9 mouse cellular contexts compared by ENCODE assay signal in the genomic region with DNA sequence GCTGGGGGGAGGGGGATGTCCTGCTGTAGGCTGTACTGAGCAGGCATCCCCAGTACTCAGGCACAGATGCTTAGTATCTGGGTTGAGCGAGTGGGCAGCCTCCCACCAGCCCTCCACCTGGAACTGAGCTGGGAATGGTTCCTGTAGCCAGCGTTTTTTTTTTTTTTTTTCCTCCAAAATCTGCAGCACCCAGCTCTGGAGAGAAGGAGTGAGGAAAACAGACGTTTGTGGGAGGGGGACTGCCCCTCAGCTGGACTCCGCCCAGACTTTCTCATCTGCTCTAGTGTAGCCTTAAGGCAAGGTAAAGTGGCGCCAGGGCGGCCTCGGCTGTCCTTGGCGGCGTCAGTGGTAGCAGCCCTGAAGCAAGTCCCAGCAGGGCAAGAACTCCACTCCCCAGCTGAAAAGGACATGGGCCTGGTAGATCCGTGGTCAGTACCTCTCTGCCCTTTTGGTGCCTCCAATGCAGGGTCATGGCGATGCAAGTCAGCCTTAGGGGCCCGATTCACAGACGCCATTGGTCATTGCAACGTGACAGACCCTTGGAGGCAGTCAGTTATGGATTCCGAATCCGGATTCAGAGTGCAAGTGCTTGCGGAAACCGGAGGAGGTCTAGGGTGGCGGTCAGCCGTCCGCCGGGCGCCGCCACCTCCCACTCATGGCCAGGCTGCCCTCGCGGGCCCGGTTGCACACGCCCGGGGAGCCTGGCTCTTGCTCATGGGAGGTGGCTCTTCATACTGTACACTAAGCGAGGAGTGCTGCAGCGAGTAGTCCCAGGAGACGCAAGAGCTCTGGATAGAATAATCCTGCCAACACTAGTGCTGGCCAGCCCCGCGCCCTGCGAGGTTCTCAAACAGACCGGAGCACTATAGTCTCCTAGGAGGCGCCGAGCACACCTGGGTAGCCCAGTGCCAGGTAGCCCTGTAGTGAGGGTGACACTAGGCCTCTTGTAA. TPM values are rescaled to one million over a fixed set of nuclear protein-coding genes. Genes with fewer than 3 reads are reported as not detected.
DNase-seq lines count a peak whose midpoint lies in the region; ATAC-seq and TF ChIP-seq lines count a peak whose summit lies in the region.
"Had no signal": no experiment of that assay in that cellular context is flagged by ENCODE, and none has a peak within 500 bp of the region (broad histone marks: within the 10 kb centered on the region; RNA-seq: fewer than 3 reads in every experiment).

No protein-coding gene starts in this region.

- WGBS in forebrain, embryonic 12.5 days, result 4% methylated on average over 38 of the region's 38 CpGs
- WGBS in heart, postnatal 0 days, result 11% methylated on average over 38 of the region's 38 CpGs
- 6% methylated on average over 38 of the region's 38 CpGs for WGBS in lung, embryonic 14.5 days
- WGBS in olfactory bulb, adult 2 months, result 17% methylated on average over 38 of the region's 38 CpGs

- no peak for TF ChIP-seq EP300 in heart, postnatal 0 days (IDR thresholded peaks at IDR 0.05; ENCODE audit: low read depth)

- H3K27ac ChIP-seq in forebrain, embryonic 12.5 days, result no peak overlapping the region
- peak overlapping the region; percentile 91 for H3K27ac ChIP-seq in heart, postnatal 0 days (ENCODE audit: low read depth)
- peak overlapping the region; percentile 88 for H3K27ac ChIP-seq in lung, embryonic 14.5 days (ENCODE audit: low read depth)
- H3K27ac ChIP-seq in olfactory bulb, adult 2 months (ENCODE audit: insufficient read depth, low read depth, low read length), result peak overlapping the region; percentile 89

- peak overlapping the region; percentile 84 for H3ac ChIP-seq in C2C12 (ENCODE audit: control insufficient read depth, insufficient read length, low read depth)

- H3K79me3 ChIP-seq in C2C12 (ENCODE audit: low read depth), result peaks cover 12% of the 10 kb centered on the region

- DNase-seq in adrenal gland, postnatal 36 days, result peak; percentile 70 to 73
- DNase-seq in heart, postnatal 0 days (ENCODE audit: low spot score), result no peak
- DNase-seq in kidney, postnatal 36 days, result peak; percentile 31 to 60
- peak; percentile 67 for DNase-seq in lung, embryonic 14.5 days
- no peak for DNase-seq in natural killer cell, adult 2 months (ENCODE audit: low spot score in 2 of 2)

- H3K4me1 ChIP-seq in forebrain, embryonic 12.5 days, result peaks cover 35% of the 10 kb centered on the region
- peaks cover 46% of the 10 kb centered on the region for H3K4me1 ChIP-seq in heart, postnatal 0 days (ENCODE audit: control insufficient read depth, insufficient read depth)
- H3K4me1 ChIP-seq in lung, embryonic 14.5 days (ENCODE audit: insufficient read depth), result peaks cover 34% of the 10 kb centered on the region
- peaks cover 56% of the 10 kb centered on the region for H3K4me1 ChIP-seq in olfactory bulb, adult 2 months (ENCODE audit: control insufficient read depth, insufficient read depth, low read length)

- H3K4me2 ChIP-seq in forebrain, embryonic 12.5 days, result peak overlapping the region; percentile 96
- H3K4me2 ChIP-seq in heart, postnatal 0 days (ENCODE audit: low read depth, low read length), result peak overlapping the region; percentile 98
- peak overlapping the region; percentile 94 for H3K4me2 ChIP-seq in lung, embryonic 14.5 days

- TF ChIP-seq CTCF in C2C12 (IDR thresholded peaks at IDR 0.05; ENCODE audit: control insufficient read depth, insufficient read depth, insufficient read length), result no peak
- no peak for TF ChIP-seq CTCF in heart, postnatal 0 days (IDR thresholded peaks at IDR 0.05; ENCODE audit: low read depth)
- TF ChIP-seq CTCF in lung, embryonic 14.5 days (IDR thresholded peaks at IDR 0.05; ENCODE audit: low read depth), result no peak
- TF ChIP-seq CTCF in olfactory bulb, adult 2 months (IDR thresholded peaks at IDR 0.05; ENCODE audit: insufficient read depth, low read depth, low read length), result no peak

- peak overlapping the region; percentile 67 for H3K9ac ChIP-seq in forebrain, embryonic 12.5 days
- peak overlapping the region; percentile 85 for H3K9ac ChIP-seq in heart, postnatal 0 days (replicated peaks; ENCODE audit: low read depth, low read length)
- peak overlapping the region; percentile 82 for H3K9ac ChIP-seq in lung, embryonic 14.5 days

- TF ChIP-seq POLR2A in olfactory bulb, adult 2 months (IDR thresholded peaks at IDR 0.05; ENCODE audit: insufficient read depth, low read depth, low read length), result no peak

- peak; percentile 42 for ATAC-seq in forebrain, embryonic 12.5 days (ENCODE audit: low FRiP score)
- peak; percentile 47 for ATAC-seq in heart, postnatal 0 days (ENCODE audit: insufficient read depth, low read depth)
- ATAC-seq in lung, embryonic 14.5 days (ENCODE audit: insufficient read depth), result peak; percentile 59

- no peaks in the 10 kb centered on the region for H3K36me3 ChIP-seq in C2C12 (ENCODE audit: control insufficient read depth, insufficient read depth)
- no peaks in the 10 kb centered on the region for H3K36me3 ChIP-seq in forebrain, embryonic 12.5 days (replicated peaks)
- no peaks in the 10 kb centered on the region for H3K36me3 ChIP-seq in heart, postnatal 0 days (replicated peaks; ENCODE audit: control insufficient read depth, insufficient read depth, low read length)
- H3K36me3 ChIP-seq in lung, embryonic 14.5 days (ENCODE audit: insufficient read depth), result no peaks in the 10 kb centered on the region

- H3K9me3 ChIP-seq in forebrain, embryonic 12.5 days, result no peaks in the 10 kb centered on the region
- no peaks in the 10 kb centered on the region for H3K9me3 ChIP-seq in heart, postnatal 0 days (replicated peaks; ENCODE audit: control insufficient read depth, low read length)
- no peaks in the 10 kb centered on the region for H3K9me3 ChIP-seq in lung, embryonic 14.5 days (ENCODE audit: low read depth, low read length)

- H3K79me2 ChIP-seq in C2C12 (ENCODE audit: control insufficient read depth, insufficient read depth), result peaks cover 33% of the 10 kb centered on the region

- H3K27me3 ChIP-seq in C2C12 (ENCODE audit: control insufficient read depth, insufficient read depth, insufficient read length), result no peaks in the 10 kb centered on the region
- H3K27me3 ChIP-seq in forebrain, embryonic 12.5 days, result peaks cover 65% of the 10 kb centered on the region
- H3K27me3 ChIP-seq in heart, postnatal 0 days (ENCODE audit: control insufficient read depth, insufficient read depth, low read length), result no peaks in the 10 kb centered on the region
- H3K27me3 ChIP-seq in lung, embryonic 14.5 days (ENCODE audit: insufficient read depth, low read length), result no peaks in the 10 kb centered on the region

- no peak overlapping the region for H3K4me3 ChIP-seq in C2C12 (ENCODE audit: insufficient read depth, poor library complexity, severe bottlenecking)
- peak overlapping the region; percentile 64 for H3K4me3 ChIP-seq in forebrain, embryonic 12.5 days (replicated peaks)
- peak overlapping the region; percentile 88 for H3K4me3 ChIP-seq in heart, postnatal 0 days (ENCODE audit: low read depth, low read length)
- H3K4me3 ChIP-seq in lung, embryonic 14.5 days (ENCODE audit: low read depth, low read length), result peak overlapping the region; percentile 70
- peak overlapping the region; percentile 79 for H3K4me3 ChIP-seq in olfactory bulb, adult 2 months (ENCODE audit: insufficient read depth, low read depth, low read length)

TF ChIP-seq in C2C12, 6 proteins besides CTCF, POLR2A, EP300 and RAD21:
- no peak for TF ChIP-seq MYOD1 (IDR thresholded peaks at IDR 0.05; ENCODE audit: control insufficient read depth, insufficient read length, low read depth)
- no peak for TF ChIP-seq CEBPB (IDR thresholded peaks at IDR 0.05; ENCODE audit: low read depth)
- TF ChIP-seq USF1 (IDR thresholded peaks at IDR 0.05; ENCODE audit: low read depth), result no peak
- no peak for TF ChIP-seq MYOG (IDR thresholded peaks at IDR 0.05; ENCODE audit: control insufficient read depth, extremely low read depth, insufficient read length)
- no peak for TF ChIP-seq FOSL1 (IDR thresholded peaks at IDR 0.05; ENCODE audit: insufficient read depth, low read length, poor library complexity, severe bottlenecking)
- TF ChIP-seq MAX (IDR thresholded peaks at IDR 0.05), result no peak
TF ChIP-seq in C2C12: peak in this region for 0.

RNA-seq across cellular contexts. Expression of a gene that starts 1.1 kb away (rescaled TPM):
- 15.8 TPM for polyA plus RNA-seq in C2C12 (2012; fragmentation: generic; extraction: Trizol)
- 10 to 100 TPM in 1 of 2 experiments, 1 to 10 TPM in 1; 9.8 to 15.6 TPM for total RNA-seq in adrenal gland, postnatal 36 days (2021)
- 4.0 and 4.8 TPM in 2 replicates for polyA plus RNA-seq in forebrain, embryonic 12.5 days (2016; fragmentation: Nextera tagmentation; extraction: Ambion mirVana)
- total RNA-seq in heart, postnatal 0 days (2014; rRNA removed; ENCODE audit: low replicate concordance), result 9.0 and 9.4 TPM in 2 replicates
- 6.0 and 7.4 TPM in 2 replicates for polyA plus RNA-seq in heart, postnatal 0 days (2015; fragmentation: Nextera tagmentation; extraction: Ambion mirVana)
- 13.1 and 13.5 TPM in 2 replicates for polyA plus RNA-seq in lung, embryonic 14.5 days (2014; fragmentation: Nextera tagmentation; extraction: Ambion mirVana)
- not detected in 2 replicates for polyA plus RNA-seq in olfactory bulb, adult 2 months (2012; ENCODE audit: insufficient read depth, insufficient read length, low replicate concordance, missing spikeins)

RNA-seq across cellular contexts. Expression of a gene that starts 34.1 kb away (rescaled TPM):
- 2.6 TPM for polyA plus RNA-seq in C2C12 (2012; fragmentation: generic; extraction: Trizol)
- 1 to 10 TPM; 3.3 to 3.9 TPM for total RNA-seq in adrenal gland, postnatal 36 days (2021)
- 0.46 and 0.62 TPM in 2 replicates for polyA plus RNA-seq in forebrain, embryonic 12.5 days (2016; fragmentation: Nextera tagmentation; extraction: Ambion mirVana)
- total RNA-seq in heart, postnatal 0 days (2014; rRNA removed; ENCODE audit: low replicate concordance), result 0.31 and 0.42 TPM in 2 replicates
- polyA plus RNA-seq in heart, postnatal 0 days (2015; fragmentation: Nextera tagmentation; extraction: Ambion mirVana), result 0.08 TPM in 1 of 2 replicates, not detected in the other
- polyA plus RNA-seq in lung, embryonic 14.5 days (2014; fragmentation: Nextera tagmentation; extraction: Ambion mirVana), result 0.14 and 0.16 TPM in 2 replicates
- polyA plus RNA-seq in olfactory bulb, adult 2 months (2012; ENCODE audit: insufficient read depth, insufficient read length, low replicate concordance, missing spikeins), result not detected in 2 replicates
- total RNA-seq: neutrophil, adult 5-6 weeks had no signal

RNA-seq across cellular contexts. Expression of a gene that starts 34.4 kb away (rescaled TPM):
- polyA plus RNA-seq in C2C12 (2012; fragmentation: generic; extraction: Trizol), result 5.4 TPM
- 1 to 10 TPM; 6.9 to 8.1 TPM for total RNA-seq in adrenal gland, postnatal 36 days (2021)
- polyA plus RNA-seq in forebrain, embryonic 12.5 days (2016; fragmentation: Nextera tagmentation; extraction: Ambion mirVana), result 5.1 and 6.0 TPM in 2 replicates
- 1.9 and 2.9 TPM in 2 replicates for total RNA-seq in heart, postnatal 0 days (2014; rRNA removed; ENCODE audit: low replicate concordance)
- polyA plus RNA-seq in heart, postnatal 0 days (2015; fragmentation: Nextera tagmentation; extraction: Ambion mirVana), result 3.9 and 5.0 TPM in 2 replicates
- polyA plus RNA-seq in lung, embryonic 14.5 days (2014; fragmentation: Nextera tagmentation; extraction: Ambion mirVana), result 3.4 and 5.3 TPM in 2 replicates
- polyA plus RNA-seq in olfactory bulb, adult 2 months (2012; ENCODE audit: insufficient read depth, insufficient read length, low replicate concordance, missing spikeins), result not detected in 2 replicates

Comparison
In these comparisons a context has a peak if more than half of its experiments do, and no peak if none do; other contexts are left out.
1. DNase-seq: peak in adrenal gland, postnatal 36 days (2 of 2), kidney, postnatal 36 days (2 of 2) and lung, embryonic 14.5 days (single experiment); none in heart, postnatal 0 days (single experiment) and natural killer cell, adult 2 months (0 of 2).
2. Peak in every context shown above with its lines, with median percentiles within 50 percentile points of each other: ATAC-seq, H3K4me2 ChIP-seq and H3K9ac ChIP-seq.